Mouse (Mus musculus) stomach, postnatal 0 days (tissue): Measurements from ENCODE around the gene Disp1. TPM values are rescaled to one million over a fixed set of nuclear protein-coding genes. Genes with fewer than 3 reads are reported as not detected.

Experiments used
- ATAC-seq: fragments of 200-750 bp; cut with Nextera tagmentation; 2 replicates; pipeline ENCODE4 v1.8.0; 2017; ENCODE audit not compliant: low FRiP score, low TSS enrichment
- DNase-seq: peaks from one replicate; pipeline ENCODE4 v3.0.0-alpha.2; 2016; ENCODE audit warnings: low spot score
- H3K27ac ChIP-seq: fragments of 300-500 bp; sonication (generic); replicated peaks from 2 replicates; pipeline ENCODE4 v1.5.1; 2014; ENCODE audit warnings: mild to moderate bottlenecking, control low read depth
- H3K27me3 ChIP-seq: fragments of 300-500 bp; sonication (generic); 2 replicates; pipeline ENCODE4 v1.6.1; 2014; ENCODE audit warnings: low read length; ENCODE audit not compliant: control insufficient read depth, insufficient read depth
- H3K36me3 ChIP-seq: fragments of 300-500 bp; sonication (generic); 2 replicates; pipeline ENCODE4 v1.6.1; 2014; ENCODE audit warnings: low read length, mixed read lengths; ENCODE audit not compliant: control insufficient read depth, insufficient read depth
- H3K4me1 ChIP-seq: fragments of 300-500 bp; sonication (generic); replicated peaks from 2 replicates; pipeline ENCODE4 v1.6.1; 2014; ENCODE audit warnings: antibody characterized with exemption; ENCODE audit not compliant: control insufficient read depth, insufficient read depth
- H3K4me2 ChIP-seq: fragments of 300-500 bp; sonication (generic); replicated peaks from 2 replicates; pipeline ENCODE4 v1.6.1; 2014; ENCODE audit warnings: low read depth, mild to moderate bottlenecking, control low read depth, moderate library complexity
- H3K4me3 ChIP-seq: fragments of 300-500 bp; sonication (generic); 2 replicates; pipeline ENCODE4 v1.5.1; 2014; ENCODE audit warnings: low read depth, low read length, control low read depth
- H3K9ac ChIP-seq: fragments of 300-500 bp; sonication (generic); 2 replicates; pipeline ENCODE4 v1.6.1; 2014; ENCODE audit warnings: mild to moderate bottlenecking, low read length, control low read depth, mixed read lengths
- H3K9me3 ChIP-seq: fragments of 300-500 bp; sonication (generic); 2 replicates; pipeline ENCODE4 v1.6.1; 2016; ENCODE audit warnings: low read length; ENCODE audit not compliant: control insufficient read depth
- CTCF ChIP-seq: IDR thresholded peaks from 2 replicates; pipeline ENCODE4 v1.5.1; 2016; ENCODE audit warnings: antibody characterized with exemption, low read depth, mild to moderate bottlenecking, moderate library complexity
- EP300 ChIP-seq: optimal IDR thresholded peaks from 2 replicates; pipeline ENCODE3; 2016; ENCODE audit warnings: antibody characterized with exemption
- WGBS: fragments of 180-500 bp; shearing (Covaris S2); extraction: QIAGEN DNeasy Blood & Tissue Kit; methylation state at CpG from one replicate; pipeline ENCODE4 v1.1.7; 2014; 5-methylcytosine and 5-hydroxymethylcytosine counted together
- polyA plus RNA-seq: library from polyadenylated mRNA; unstranded; fragments of >200 nt; fragmentation: Nextera tagmentation; extraction: Ambion mirVana; gene quantifications from 2 replicates; pipeline ENCODE4 v1.2.1, GENCODE M21; 2015

The Disp1 gene
- polyA plus RNA-seq, 1 experiment from 2014 or later = 5.9 TPM

DNA sequence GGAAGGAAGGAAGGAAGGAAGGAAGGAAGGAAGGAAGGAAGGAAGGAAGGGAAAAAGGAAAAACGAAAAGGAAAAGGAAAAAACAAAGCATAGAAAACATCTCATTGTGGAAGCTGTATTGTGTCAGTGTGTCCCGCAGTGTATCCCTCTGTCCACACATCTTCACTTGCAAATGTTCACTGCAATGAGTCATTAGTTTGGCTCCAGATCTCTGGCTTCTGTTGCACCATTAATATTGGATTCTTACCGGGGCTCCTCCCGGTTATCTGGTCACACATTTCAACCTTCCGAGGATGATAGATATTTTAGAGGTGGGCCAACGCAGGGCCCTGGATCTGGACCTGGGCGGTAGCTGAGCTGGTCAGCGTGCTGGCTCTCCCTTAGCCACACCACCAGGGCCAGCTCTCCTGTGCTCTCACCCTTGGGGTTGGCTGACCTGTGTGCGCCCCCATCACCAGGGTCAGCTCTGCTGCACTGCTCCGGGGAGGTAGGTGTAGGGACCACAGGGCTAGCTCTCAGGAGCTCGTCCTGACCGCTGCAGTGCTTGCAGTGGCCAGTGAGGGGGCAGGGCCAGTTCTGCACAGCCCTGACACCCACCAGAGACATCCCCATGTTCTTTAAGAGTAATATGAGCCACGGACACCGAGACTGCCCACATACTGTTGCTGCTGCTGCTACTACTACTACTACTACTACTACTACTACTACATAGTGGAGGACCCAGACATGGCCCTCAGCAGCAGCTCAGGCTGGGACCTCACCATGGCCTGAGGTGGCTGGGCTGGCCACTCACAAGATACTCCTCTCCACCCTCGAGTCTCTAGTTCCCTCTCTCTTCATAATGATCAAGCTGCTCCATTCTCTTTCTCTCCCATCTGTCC, 104.1 kb downstream of the Disp1 start:
- Histone ChIP-seq H3K9me3 (no peaks in the 10 kb centered on the region), H3K4me3 (no peak overlapping the region), H3K36me3 (no peaks in the 10 kb centered on the region), H3K9ac (no peak overlapping the region), H3K27ac (no peak overlapping the region), H3K4me1 (no peaks in the 10 kb centered on the region), H3K4me2 (no peak overlapping the region), H3K27me3 (no peaks in the 10 kb centered on the region)
- ATAC-seq (no peak), DNase-seq (no peak)
- 79% methylated on average over 15 of the region's 15 CpGs for WGBS
- TF ChIP-seq CTCF (no peak), EP300 (no peak)

DNA sequence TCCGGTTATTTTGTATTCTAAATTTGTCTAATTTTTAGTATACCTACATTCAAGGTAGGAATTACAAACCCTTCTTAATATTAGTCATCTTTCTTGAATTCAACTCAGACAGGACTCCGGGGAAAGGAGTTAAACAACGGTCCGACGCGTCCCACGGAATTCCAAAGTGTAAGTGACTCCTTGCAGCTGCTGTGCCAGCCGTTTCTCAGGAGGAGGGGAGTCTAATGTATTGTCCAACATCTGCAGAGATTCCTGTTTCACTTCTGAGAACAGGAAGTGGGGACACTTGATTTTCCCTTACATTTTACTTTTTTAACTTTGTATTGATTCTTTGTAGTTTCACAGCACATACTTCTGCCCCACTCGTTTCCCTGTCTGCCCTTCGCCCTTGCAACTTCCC, 104.9 kb downstream of the Disp1 start:
- Histone ChIP-seq H3K4me3 (no peak overlapping the region), H3K4me1 (no peaks in the 10 kb centered on the region), H3K36me3 (no peaks in the 10 kb centered on the region), H3K27me3 (no peaks in the 10 kb centered on the region), H3K4me2 (no peak overlapping the region), H3K9ac (no peak overlapping the region), H3K27ac (no peak overlapping the region), H3K9me3 (no peaks in the 10 kb centered on the region)
- WGBS = 53% methylated on average over 10 of the region's 10 CpGs
- ATAC-seq (no peak), DNase-seq (no peak)
- no peak for TF ChIP-seq CTCF
- TF ChIP-seq EP300 = no peak

DNA sequence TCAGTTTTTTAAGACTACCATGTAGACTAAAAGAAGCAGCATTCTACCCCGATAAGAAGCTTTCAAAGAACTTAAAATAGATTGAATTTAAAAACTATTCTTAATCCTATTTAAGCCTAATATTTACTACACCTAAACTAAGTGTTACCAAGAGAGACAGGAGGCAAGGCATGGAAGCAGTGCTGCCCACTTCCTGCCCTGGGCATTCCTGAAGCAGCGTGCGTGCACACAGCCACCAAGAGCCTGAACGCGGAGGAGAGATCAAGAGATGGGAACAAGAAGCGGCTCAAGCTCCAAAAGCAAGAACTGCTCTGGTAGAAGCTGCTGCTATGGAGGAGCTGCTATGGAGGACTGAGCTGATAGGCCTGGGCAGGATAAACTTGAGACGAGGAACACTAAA, 106.2 kb downstream of the Disp1 start:
- 77% methylated on average over 7 of the region's 7 CpGs for WGBS
- Histone ChIP-seq H3K9me3 (no peaks in the 10 kb centered on the region), H3K27me3 (no peaks in the 10 kb centered on the region), H3K4me1 (no peaks in the 10 kb centered on the region), H3K36me3 (no peaks in the 10 kb centered on the region), H3K4me2 (no peak overlapping the region), H3K4me3 (no peak overlapping the region), H3K9ac (no peak overlapping the region), H3K27ac (no peak overlapping the region)
- DNase-seq (no peak), ATAC-seq (no peak)
- TF ChIP-seq EP300 = no peak
- no peak for TF ChIP-seq CTCF

DNA sequence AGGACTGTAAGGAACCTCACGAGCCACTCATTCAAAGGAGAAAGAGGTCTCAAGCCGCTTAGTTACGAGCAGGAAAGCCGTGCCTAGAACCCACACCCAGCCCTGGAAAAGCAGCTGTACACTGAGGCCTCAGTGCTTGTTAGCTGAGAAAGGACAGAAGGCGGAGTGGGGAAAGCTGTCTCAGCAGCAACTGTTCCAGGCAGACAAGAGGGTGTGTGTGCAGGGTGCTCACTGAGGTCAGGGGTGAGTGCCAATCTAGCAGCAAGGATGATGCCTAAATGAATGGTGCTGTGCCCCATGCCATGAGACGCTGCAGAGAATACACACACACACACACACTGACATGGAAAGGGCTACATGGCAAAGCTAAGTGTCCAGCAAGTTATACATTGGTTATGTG, 106.8 kb downstream of the Disp1 start:
- H3K4me3 ChIP-seq = no peak overlapping the region
- ATAC-seq (no peak), DNase-seq (no peak)
- 68% methylated on average over 6 of the region's 6 CpGs for WGBS
- no peak overlapping the region for H3K4me2 ChIP-seq
- no peak overlapping the region for H3K9ac ChIP-seq
- no peaks in the 10 kb centered on the region for H3K9me3 ChIP-seq
- no peaks in the 10 kb centered on the region for H3K27me3 ChIP-seq
- H3K36me3 ChIP-seq = no peaks in the 10 kb centered on the region
- TF ChIP-seq CTCF = no peak
- TF ChIP-seq EP300 = no peak
- H3K27ac ChIP-seq = no peak overlapping the region
- H3K4me1 ChIP-seq = no peaks in the 10 kb centered on the region

DNA sequence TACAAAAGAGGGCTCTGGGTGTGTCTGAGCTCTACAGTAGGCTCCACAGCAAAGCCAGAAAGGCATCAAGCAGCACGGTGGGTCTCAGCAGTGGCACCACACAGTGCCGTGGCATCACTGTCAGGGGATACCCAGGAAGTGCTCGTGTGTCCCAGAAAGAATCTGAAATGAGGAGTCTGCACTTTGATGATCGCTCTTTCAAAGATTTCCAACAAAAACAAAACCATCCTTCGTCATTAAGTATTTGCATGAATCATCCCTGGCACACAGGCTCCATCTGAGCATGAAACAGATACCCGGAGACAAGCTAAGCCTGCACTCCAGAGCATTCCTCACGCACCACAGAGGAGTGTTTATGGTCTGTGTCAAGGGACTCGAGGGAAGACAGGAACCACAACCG, 107.8 kb downstream of the Disp1 start:
- H3K4me3 ChIP-seq = no peak overlapping the region
- H3K27ac ChIP-seq = no peak overlapping the region
- H3K4me2 ChIP-seq = no peak overlapping the region
- peak; percentile 53; the same call in 1 of the 2 replicates for ATAC-seq
- 45% methylated on average over 9 of the region's 9 CpGs for WGBS
- H3K9ac ChIP-seq = no peak overlapping the region
- H3K4me1 ChIP-seq = no peaks in the 10 kb centered on the region
- DNase-seq = no peak
- no peaks in the 10 kb centered on the region for H3K9me3 ChIP-seq
- no peaks in the 10 kb centered on the region for H3K27me3 ChIP-seq
- H3K36me3 ChIP-seq = no peaks in the 10 kb centered on the region
- TF ChIP-seq CTCF (no peak), EP300 (no peak)

- Histone ChIP-seq H3K36me3 (no peaks in the 10 kb centered on the region), H3K27me3 (no peaks in the 10 kb centered on the region), H3K27ac (no peak overlapping the region), H3K4me3 (no peak overlapping the region), H3K4me1 (no peaks in the 10 kb centered on the region), H3K4me2 (no peak overlapping the region), H3K9ac (no peak overlapping the region), H3K9me3 (no peaks in the 10 kb centered on the region)
- ATAC-seq (no peak), DNase-seq (no peak)
- WGBS = 96% methylated on average over 2 of the region's 2 CpGs
- TF ChIP-seq EP300 (no peak), CTCF (no peak)
Measured at GRCm38 (mm10) chr1:183107476-183107875, 113.8 kb downstream of the Disp1 start.
